Mouse (Mus musculus): ENCODE results near the gene Rbm38. TPM values are rescaled to one million over a fixed set of nuclear protein-coding genes. Genes with fewer than 3 reads are reported as not detected.

The Rbm38 gene
- polyA plus RNA-seq, 1 experiment from 2014 or later, result 13.3 TPM

DNA sequence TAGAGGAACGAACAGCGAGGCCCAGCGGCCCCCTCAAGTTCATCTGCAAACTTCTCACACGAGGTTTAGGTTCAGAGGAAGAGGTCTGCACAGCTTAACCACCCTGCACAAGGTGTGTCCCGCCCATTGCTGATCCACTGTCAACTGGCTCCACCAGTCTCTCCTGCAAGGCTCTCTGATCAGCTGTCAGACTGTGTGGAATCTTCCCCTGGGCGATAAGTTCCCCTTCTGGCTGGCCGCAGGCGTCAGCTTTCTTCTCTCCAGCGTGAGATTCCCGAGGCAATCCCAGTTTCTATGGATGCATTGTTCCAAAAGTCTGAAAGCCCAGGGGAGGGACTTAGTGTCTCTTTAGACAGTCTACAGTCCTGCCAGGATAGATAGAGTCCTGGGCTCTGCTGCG lies 38.0 kb downstream of the Rbm38 start:
- Histone ChIP-seq H3K4me2 (replicated peaks) (no peak overlapping the region), H3K9me3 (ENCODE audit: control insufficient read depth, low read length) (no peaks in the 10 kb centered on the region), H3K27me3 (ENCODE audit: control insufficient read depth, insufficient read depth, low read length) (no peaks in the 10 kb centered on the region), H3K36me3 (replicated peaks; ENCODE audit: control insufficient read depth, insufficient read depth) (no peaks in the 10 kb centered on the region), H3K4me1 (replicated peaks; ENCODE audit: control insufficient read depth, insufficient read depth, low read length) (no peaks in the 10 kb centered on the region), H3K27ac (no peak overlapping the region), H3K4me3 (replicated peaks; ENCODE audit: low read length) (no peak overlapping the region), H3K9ac (no peak overlapping the region)
- ATAC-seq (ENCODE audit: low FRiP score) (no peak), DNase-seq (ENCODE audit: low spot score) (no peak)
- WGBS, result 40% methylated on average over 11 of the region's 11 CpGs

DNA sequence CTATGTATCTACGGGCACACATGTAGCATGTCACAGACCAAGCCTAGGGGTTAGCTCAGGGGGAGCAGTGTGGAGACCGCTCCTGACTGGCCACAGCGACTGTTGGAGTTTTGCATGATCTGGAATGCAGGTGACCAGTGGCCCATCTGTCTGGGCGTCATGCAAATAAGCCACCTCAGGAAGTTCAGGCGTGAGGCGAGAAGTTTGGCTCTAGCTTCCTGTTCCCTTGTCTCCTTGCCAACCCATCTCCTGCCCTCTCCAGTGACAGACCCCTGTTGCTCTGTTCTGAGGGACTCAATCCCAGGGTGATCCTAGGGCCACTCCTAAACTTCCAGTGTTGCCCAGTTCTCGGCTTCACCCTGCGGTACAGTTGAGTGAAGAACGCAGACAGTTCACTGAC lies 40.2 kb downstream of the Rbm38 start:
- no peak overlapping the region for H3K4me2 ChIP-seq (replicated peaks)
- no peaks in the 10 kb centered on the region for H3K27me3 ChIP-seq (ENCODE audit: control insufficient read depth, insufficient read depth, low read length)
- no peak overlapping the region for H3K27ac ChIP-seq
- ATAC-seq (ENCODE audit: low FRiP score), result no peak
- H3K9ac ChIP-seq, result no peak overlapping the region
- no peaks in the 10 kb centered on the region for H3K9me3 ChIP-seq (ENCODE audit: control insufficient read depth, low read length)
- no peak overlapping the region for H3K4me3 ChIP-seq (replicated peaks; ENCODE audit: low read length)
- H3K4me1 ChIP-seq (replicated peaks; ENCODE audit: control insufficient read depth, insufficient read depth, low read length), result no peaks in the 10 kb centered on the region
- H3K36me3 ChIP-seq (replicated peaks; ENCODE audit: control insufficient read depth, insufficient read depth), result no peaks in the 10 kb centered on the region
- no peak for DNase-seq (ENCODE audit: low spot score)
- WGBS, result 88% methylated on average over 9 of the region's 9 CpGs

DNA sequence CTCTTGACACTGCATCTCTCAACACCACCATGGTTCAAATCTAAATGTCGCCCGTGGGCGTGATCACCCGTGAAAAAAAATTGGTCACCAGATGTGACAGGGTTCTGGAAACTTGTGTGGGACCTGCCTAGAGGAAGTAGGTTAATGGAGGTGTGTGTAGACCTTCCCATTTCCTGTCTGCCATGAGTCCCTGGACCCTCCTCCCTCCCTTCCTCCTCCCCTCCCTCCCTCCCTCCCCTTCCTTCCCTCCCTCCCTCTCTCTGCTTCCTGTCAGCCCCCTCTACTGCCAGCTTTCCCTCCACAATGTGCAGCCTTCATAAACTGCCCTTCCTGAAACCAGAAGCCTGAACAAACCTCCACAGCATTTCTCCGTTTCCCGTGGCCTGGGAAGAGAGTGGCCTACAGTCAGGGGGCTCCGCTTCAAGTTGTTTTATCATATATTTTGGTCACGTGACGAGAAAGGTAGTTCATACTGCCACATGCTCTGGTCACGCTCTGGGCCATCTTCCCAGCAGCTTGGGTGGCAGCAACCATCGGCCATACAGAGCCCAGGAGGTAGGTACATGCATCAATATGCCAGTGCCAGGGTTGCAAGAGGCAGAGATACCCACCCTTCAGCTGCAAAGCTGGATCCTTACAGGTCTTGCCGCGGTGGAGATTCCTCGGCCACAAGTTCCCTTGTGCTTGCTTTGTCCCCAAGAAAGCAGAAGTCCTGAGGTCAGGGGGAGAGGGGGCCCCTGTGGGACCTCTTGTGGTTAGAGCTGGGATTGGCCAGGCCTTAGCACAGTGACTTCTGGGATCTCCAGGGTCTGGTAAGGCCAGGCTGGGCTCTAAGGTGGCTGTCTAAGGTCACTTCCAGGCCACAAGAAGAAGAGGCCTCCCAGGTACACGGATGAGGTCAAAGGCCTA lies 41.4 kb downstream of the Rbm38 start:
- Histone ChIP-seq H3K27ac (no peak overlapping the region), H3K9me3 (ENCODE audit: control insufficient read depth, low read length) (no peaks in the 10 kb centered on the region), H3K27me3 (ENCODE audit: control insufficient read depth, insufficient read depth, low read length) (no peaks in the 10 kb centered on the region), H3K4me3 (replicated peaks; ENCODE audit: low read length) (no peak overlapping the region), H3K36me3 (replicated peaks; ENCODE audit: control insufficient read depth, insufficient read depth) (no peaks in the 10 kb centered on the region), H3K4me2 (replicated peaks) (no peak overlapping the region), H3K9ac (no peak overlapping the region), H3K4me1 (replicated peaks; ENCODE audit: control insufficient read depth, insufficient read depth, low read length) (no peaks in the 10 kb centered on the region)
- DNase-seq (ENCODE audit: low spot score), result no peak
- 82% methylated on average over 15 of the region's 15 CpGs for WGBS
- no peak for ATAC-seq (ENCODE audit: low FRiP score)

DNA sequence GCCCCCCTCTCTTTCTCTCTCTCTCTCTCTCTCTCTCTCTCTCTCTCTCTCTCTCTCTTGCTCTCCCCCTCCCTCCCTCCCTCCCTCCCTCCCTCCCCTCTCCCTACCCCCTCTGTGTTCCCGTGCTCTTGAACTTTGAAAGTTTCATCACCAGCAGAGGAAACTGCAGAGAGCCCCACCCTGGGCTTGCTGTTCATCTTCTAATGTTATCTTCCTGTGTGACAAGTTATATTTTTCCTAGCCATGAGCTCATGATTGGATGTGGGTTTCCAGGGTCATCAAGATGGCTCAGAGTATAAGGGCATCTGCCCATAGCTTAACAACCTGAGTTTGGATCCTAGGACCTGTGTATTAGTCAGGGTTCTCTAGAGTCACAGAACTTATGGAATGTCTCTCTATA lies 42.9 kb downstream of the Rbm38 start:
- WGBS, result 88% methylated on average over 1 of the region's 1 CpGs
- ATAC-seq (ENCODE audit: low FRiP score), result no peak

DNA sequence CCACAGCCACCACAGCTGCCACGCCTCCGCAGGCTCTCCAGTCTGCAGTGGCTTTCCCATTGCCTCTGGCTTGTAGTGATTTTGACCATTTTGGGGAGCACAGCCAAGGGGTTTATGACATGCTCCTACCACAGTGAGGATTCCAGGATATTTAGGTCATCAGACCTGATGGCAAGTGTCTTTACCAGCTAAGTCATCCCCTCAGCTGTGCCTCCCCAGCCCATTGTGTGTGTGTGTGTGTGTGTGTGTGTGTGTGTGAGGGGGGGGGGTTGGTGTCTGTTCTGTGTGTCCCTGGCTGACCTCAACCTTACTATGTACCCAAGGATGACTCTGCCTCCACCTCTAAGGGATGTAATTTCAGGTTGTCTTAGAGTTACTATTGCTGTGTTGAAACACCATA lies 44.6 kb downstream of the Rbm38 start:
- no peak for DNase-seq (ENCODE audit: low spot score)
- no peak for ATAC-seq (ENCODE audit: low FRiP score)

More for the DNA sequence above, 42.9 kb downstream of the Rbm38 start:
- Histone ChIP-seq H3K4me1 (replicated peaks; ENCODE audit: control insufficient read depth, insufficient read depth, low read length) (no peaks in the 10 kb centered on the region), H3K4me3 (replicated peaks; ENCODE audit: low read length) (no peak overlapping the region), H3K27me3 (ENCODE audit: control insufficient read depth, insufficient read depth, low read length) (no peaks in the 10 kb centered on the region), H3K9me3 (ENCODE audit: control insufficient read depth, low read length) (no peaks in the 10 kb centered on the region), H3K9ac (no peak overlapping the region), H3K36me3 (replicated peaks; ENCODE audit: control insufficient read depth, insufficient read depth) (no peaks in the 10 kb centered on the region), H3K4me2 (replicated peaks) (no peak overlapping the region), H3K27ac (no peak overlapping the region)
- no peak for DNase-seq (ENCODE audit: low spot score)

DNA sequence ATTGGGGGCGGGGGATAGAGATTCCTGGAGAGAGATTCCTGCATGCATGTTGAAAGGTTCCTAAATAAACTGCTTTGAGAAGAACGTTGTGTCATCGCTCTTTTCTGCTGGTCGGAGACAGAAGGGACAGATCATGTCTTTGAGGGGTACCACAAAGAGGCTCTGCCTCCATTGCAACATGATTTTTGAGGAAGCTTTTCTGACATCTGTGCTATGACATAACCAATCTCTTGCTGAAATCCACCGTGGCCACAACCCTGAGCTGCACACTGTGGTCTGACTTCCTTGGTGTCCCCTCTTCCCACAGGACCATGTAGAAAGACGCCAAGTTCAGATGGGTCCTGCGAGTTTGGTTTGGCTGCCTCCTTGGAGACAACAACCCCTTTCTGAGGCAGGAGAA lies 52.6 kb downstream of the Rbm38 start:
- no peak overlapping the region for H3K4me2 ChIP-seq (replicated peaks)
- DNase-seq (ENCODE audit: low spot score) (no peak), ATAC-seq (ENCODE audit: low FRiP score) (no peak)
- H3K4me3 ChIP-seq (replicated peaks; ENCODE audit: low read length), result no peak overlapping the region
- H3K27ac ChIP-seq, result no peak overlapping the region
- no peaks in the 10 kb centered on the region for H3K9me3 ChIP-seq (ENCODE audit: control insufficient read depth, low read length)
- H3K36me3 ChIP-seq (replicated peaks; ENCODE audit: control insufficient read depth, insufficient read depth), result no peaks in the 10 kb centered on the region
- WGBS, result 93% methylated on average over 7 of the region's 7 CpGs
- H3K27me3 ChIP-seq (ENCODE audit: control insufficient read depth, insufficient read depth, low read length), result no peaks in the 10 kb centered on the region
- H3K9ac ChIP-seq, result no peak overlapping the region
- no peaks in the 10 kb centered on the region for H3K4me1 ChIP-seq (replicated peaks; ENCODE audit: control insufficient read depth, insufficient read depth, low read length)

More for the DNA sequence above, 44.6 kb downstream of the Rbm38 start:
- Histone ChIP-seq H3K9me3 (ENCODE audit: control insufficient read depth, low read length) (no peaks in the 10 kb centered on the region), H3K4me1 (replicated peaks; ENCODE audit: control insufficient read depth, insufficient read depth, low read length) (no peaks in the 10 kb centered on the region), H3K27me3 (ENCODE audit: control insufficient read depth, insufficient read depth, low read length) (no peaks in the 10 kb centered on the region), H3K9ac (no peak overlapping the region), H3K4me3 (replicated peaks; ENCODE audit: low read length) (no peak overlapping the region), H3K27ac (no peak overlapping the region), H3K36me3 (replicated peaks; ENCODE audit: control insufficient read depth, insufficient read depth) (no peaks in the 10 kb centered on the region), H3K4me2 (replicated peaks) (no peak overlapping the region)
- WGBS, result 87% methylated on average over 2 of the region's 2 CpGs

DNA sequence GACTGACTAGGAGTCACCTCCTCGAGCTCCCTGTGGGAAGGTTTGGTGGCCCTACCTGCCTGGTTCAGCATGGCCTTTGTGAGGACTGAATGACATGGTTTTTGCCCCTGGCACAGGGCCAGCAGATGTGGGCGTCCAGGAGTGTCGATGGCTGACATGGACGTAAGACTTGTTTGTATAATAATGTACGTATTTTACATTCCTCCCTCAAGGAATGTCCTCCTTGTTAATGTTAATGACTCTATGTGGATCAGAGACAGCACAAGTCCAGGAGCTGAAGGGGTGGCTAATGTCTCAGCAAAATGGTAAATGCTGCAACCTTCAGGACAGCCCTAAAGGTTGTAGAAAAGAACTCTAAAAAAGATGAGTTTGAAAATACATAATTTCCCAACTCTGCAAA lies 53.4 kb downstream of the Rbm38 start:
- no peak overlapping the region for H3K4me2 ChIP-seq (replicated peaks)
- no peak for DNase-seq (ENCODE audit: low spot score)
- no peak for ATAC-seq (ENCODE audit: low FRiP score)
- no peaks in the 10 kb centered on the region for H3K4me1 ChIP-seq (replicated peaks; ENCODE audit: control insufficient read depth, insufficient read depth, low read length)
- H3K9ac ChIP-seq, result no peak overlapping the region
- H3K27me3 ChIP-seq (ENCODE audit: control insufficient read depth, insufficient read depth, low read length), result no peaks in the 10 kb centered on the region
- H3K4me3 ChIP-seq (replicated peaks; ENCODE audit: low read length), result no peak overlapping the region
- H3K9me3 ChIP-seq (ENCODE audit: control insufficient read depth, low read length), result no peaks in the 10 kb centered on the region
- 76% methylated on average over 5 of the region's 5 CpGs for WGBS
- no peak overlapping the region for H3K27ac ChIP-seq
- no peaks in the 10 kb centered on the region for H3K36me3 ChIP-seq (replicated peaks; ENCODE audit: control insufficient read depth, insufficient read depth)

DNA sequence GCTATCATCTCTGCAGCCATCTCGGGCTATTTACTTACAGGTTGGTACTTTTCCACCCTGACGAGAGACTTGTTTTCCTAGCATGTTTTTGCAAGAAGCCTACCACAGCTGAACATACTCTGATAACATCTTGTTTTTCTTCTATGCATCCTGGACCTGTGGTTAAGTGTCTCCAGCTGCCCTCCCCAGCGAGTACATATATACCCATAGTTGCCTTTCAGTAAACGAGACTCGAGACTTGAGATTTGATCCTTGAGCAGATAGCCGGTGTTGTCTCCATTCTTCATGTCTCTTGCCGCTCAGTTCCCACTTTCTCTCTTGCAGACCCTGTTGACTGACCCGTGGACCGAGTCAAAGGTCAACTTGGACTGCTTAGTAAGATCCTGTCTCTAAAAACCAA lies 56.6 kb downstream of the Rbm38 start:
- Histone ChIP-seq H3K9ac (no peak overlapping the region), H3K4me2 (replicated peaks) (no peak overlapping the region), H3K27me3 (ENCODE audit: control insufficient read depth, insufficient read depth, low read length) (no peaks in the 10 kb centered on the region; the same call in 1 of the 2 replicates), H3K27ac (no peak overlapping the region), H3K9me3 (ENCODE audit: control insufficient read depth, low read length) (no peaks in the 10 kb centered on the region), H3K4me1 (replicated peaks; ENCODE audit: control insufficient read depth, insufficient read depth, low read length) (no peaks in the 10 kb centered on the region), H3K36me3 (replicated peaks; ENCODE audit: control insufficient read depth, insufficient read depth) (no peaks in the 10 kb centered on the region), H3K4me3 (replicated peaks; ENCODE audit: low read length) (no peak overlapping the region)
- no peak for DNase-seq (ENCODE audit: low spot score)
- 85% methylated on average over 9 of the region's 9 CpGs for WGBS
- ATAC-seq (ENCODE audit: low FRiP score), result no peak

DNA sequence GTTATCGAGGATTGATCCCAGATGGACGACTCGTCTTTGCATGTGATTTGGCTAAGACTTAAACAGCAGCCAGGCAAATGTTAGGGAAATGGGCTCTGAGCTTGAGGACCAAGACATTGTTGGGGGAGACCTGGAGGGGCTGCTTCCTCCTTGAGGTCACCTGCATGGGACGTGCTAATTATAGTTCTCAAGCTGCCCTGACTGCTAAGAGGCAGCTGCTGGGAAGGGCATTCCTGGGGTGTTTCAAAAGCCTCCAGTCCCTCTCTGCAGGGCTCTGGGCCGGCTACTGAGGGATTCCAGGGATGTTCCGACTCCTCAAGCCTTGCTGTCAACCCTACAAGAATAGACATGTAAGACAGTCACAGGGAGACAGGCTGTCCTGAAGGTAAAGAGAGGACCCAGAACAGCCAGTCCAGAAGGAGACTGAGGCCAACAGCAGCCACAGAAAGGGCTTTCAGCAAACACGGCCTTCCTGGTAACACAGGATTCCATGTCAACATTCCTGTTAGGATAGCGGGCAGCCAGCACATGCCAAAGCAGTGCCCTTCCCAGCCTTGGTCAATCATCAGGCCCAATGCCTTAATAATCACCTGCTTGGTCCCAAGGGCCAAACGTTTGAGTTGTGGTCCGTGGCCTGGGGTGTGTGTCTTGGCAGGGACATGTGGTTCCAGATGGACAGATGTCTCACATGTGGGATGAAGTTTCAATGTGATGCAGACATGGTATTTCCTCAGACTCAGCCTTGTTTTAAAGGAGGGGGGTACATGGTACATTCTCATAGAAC lies 59.7 kb downstream of the Rbm38 start:
- Histone ChIP-seq H3K9ac (no peak overlapping the region), H3K4me2 (replicated peaks) (no peak overlapping the region), H3K4me1 (replicated peaks; ENCODE audit: control insufficient read depth, insufficient read depth, low read length) (no peaks in the 10 kb centered on the region), H3K27me3 (ENCODE audit: control insufficient read depth, insufficient read depth, low read length) (no peaks in the 10 kb centered on the region; the same call in 1 of the 2 replicates), H3K36me3 (replicated peaks; ENCODE audit: control insufficient read depth, insufficient read depth) (no peaks in the 10 kb centered on the region), H3K4me3 (replicated peaks; ENCODE audit: low read length) (no peak overlapping the region), H3K27ac (no peak overlapping the region), H3K9me3 (ENCODE audit: control insufficient read depth, low read length) (no peaks in the 10 kb centered on the region)
- WGBS, result 71% methylated on average over 10 of the region's 10 CpGs
- ATAC-seq (ENCODE audit: low FRiP score) (no peak), DNase-seq (ENCODE audit: low spot score) (no peak)

Data from hindbrain, embryonic 14.5 days (tissue).